Mouse (Mus musculus): ENCODE results near the gene Ugt2b34.
"Not testable (repeated sequence)": the region's sequence is repeated elsewhere in the genome, so short reads cannot be mapped to it uniquely, and the experiment has no call there.

Ugt2b34 gene

DNA sequence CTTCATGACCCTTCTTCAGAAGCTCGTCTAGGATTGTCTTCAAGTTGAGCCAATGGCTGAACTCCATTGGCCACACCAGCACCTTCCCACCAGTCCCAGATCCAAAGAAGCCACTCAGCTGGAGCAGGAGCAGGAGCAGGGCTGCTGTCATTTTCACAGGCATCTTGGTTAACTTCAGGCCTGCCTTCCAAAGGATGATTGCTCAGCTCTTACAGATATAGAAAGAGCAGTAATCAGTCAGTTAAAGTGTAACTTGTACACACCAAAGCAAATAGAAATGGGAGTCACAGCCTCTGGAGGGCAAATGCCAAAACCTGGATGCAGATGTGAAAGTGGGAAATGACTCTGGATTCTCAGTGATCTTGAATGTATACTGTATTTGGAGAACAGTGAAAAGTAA lies at the start of gene Ugt2b34:
Gene Ugt2b34, minus strand, starts transcription at position 180 of the 400 bp plus-strand sequence.
- DNase-seq (ENCODE audit: low read depth, low spot score), result no peak

DNA sequence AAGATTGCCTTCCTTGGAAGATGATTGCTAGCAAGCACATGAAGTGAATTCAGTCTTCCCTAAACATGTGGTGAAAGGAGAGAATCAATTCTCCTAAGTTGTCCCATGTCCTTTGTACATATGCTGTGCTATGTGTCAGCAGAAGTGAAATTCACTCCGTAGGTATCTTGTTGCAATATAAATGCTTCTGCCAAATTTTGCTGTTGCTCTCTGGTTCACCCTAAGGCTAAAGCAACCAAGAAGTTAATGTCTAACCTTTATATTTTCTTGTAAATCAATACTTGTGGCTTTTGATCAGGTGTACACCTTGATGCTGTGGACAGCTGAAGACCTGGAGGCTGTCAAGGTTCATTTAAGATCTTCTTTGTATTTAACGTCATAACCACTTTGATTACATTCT lies 35.4 kb upstream of the Ugt2b34 start:
- no peak for DNase-seq (ENCODE audit: low read depth, low spot score)

DNA sequence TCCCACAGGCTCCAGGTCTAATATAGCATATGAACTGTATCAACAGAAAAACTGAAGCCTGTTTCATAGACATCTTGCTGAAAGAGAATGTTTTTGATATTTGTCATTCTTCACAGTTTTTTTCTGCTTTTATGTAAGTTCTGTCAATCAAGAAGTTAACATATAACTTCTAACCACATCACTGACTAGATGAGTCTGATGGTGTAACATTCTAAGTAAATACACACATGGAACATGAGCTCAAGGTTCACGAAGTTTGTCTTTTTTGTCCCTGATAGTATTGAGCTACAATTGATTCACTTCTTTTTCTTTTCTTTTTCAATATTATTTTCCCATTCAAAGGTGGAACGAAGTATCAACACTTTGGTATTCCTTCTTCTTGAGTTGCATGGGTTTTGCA lies 19.7 kb upstream of the Ugt2b34 start, which contains the start of gene Ugt2b1:
Gene Ugt2b1, minus strand, starts transcription at position 105 of the 400 bp plus-strand sequence.
- no peak for DNase-seq (ENCODE audit: low read depth, low spot score)

DNA sequence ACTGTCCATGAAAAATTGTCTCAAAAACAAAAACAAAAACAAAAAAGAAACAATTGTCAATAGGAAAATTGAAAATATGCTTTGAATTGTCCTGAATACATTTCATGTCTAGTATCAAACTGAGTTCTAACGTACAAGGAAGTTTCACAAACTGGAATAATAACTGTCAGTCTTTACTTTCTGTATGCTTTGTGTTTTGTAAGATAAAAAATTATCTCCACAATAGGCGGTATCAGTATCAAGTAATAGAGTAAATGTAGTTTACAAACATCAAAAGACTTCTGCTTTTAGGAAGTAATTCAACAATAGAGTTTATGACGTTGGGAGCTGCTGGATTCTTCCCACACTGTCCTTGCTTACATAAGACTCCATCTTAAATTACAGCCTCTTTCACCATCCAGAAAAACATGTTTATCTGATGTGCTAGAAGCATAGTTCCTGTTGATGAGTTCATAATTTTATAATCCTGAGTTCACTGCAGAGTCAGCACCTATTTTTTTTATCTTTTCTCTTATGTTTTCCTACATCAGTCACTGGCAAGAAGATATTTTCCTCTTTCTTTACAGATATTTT lies 14.0 kb upstream of the Ugt2b34 start:
- DNase-seq (ENCODE audit: low read depth, low spot score), result no peak

DNA sequence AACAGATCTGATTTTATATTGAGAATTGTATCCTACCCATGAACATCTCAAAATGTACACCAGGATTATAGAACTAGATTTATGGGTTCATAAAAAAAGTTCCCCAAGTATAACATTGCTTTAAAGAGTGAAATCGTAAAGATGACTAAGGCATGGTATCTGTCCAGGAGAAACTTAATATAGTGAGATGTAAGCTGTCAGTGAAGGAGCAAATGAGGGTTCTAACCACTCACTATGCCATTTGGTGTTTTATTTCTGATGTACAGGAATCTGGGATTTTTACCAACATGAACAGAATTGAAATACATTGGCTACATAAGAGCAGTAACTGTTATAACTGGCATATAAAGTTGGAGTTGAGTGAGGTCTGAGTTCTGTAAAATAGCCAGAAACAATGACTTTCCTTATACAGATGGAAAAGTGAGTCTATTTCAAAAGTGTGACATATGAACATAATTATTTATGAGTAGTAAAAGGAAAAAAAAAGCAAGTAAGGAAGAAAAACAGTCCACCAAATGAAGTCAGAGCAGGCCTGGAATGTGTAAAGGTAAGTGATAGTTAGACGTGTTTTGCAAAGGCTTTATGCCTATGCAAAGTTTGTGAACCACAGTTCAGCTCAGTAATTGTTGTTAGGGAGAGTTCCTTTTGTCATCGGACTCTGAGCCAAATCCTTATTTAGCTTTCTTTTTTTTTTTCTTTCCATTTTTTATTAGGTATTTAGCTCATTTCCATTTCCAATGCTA lies 4.8 kb upstream of the Ugt2b34 start:
- DNase-seq (ENCODE audit: low read depth, low spot score), result peak; percentile 19

DNA sequence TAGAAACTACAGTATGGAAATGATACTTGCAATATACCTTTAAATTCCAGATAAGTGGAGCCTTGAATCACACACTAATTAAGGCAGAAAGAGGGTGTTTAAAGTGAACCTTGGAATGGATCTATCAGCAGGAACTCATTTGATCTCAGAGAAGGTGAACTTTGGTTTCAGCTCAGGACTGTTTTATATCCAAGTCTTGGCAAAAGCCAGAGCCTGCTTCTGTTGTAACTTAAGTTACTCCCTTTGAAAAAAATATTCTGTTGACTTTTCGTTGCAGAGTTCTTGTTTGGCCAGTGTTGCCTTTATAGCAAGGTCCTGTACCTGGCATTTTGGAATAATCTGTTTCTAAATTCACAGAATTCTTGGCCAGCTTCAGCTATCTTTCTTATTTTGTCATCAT lies 4.0 kb upstream of the Ugt2b34 start:
- DNase-seq (ENCODE audit: low read depth, low spot score), result no peak

DNA sequence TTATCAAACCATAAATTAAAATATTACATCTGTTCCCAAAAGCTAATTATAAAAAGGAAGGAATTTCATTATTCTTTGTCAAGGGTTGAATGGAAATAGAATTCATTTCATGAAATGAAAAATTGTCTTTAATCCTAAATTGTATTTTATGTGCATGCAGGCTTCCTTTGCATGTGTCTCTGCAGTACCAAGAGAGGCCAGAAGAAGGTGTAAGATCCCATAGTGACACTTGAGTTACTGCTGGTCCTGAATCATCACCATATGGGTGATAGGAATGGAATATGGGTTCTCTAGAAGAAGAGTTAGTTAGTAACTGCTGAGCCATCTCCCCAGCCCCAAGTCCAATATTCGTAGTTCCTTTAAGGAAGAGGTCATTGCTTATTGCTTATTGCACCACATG lies 16.8 kb downstream of the Ugt2b34 start:
- no peak for DNase-seq (ENCODE audit: low read depth, low spot score)

DNA sequence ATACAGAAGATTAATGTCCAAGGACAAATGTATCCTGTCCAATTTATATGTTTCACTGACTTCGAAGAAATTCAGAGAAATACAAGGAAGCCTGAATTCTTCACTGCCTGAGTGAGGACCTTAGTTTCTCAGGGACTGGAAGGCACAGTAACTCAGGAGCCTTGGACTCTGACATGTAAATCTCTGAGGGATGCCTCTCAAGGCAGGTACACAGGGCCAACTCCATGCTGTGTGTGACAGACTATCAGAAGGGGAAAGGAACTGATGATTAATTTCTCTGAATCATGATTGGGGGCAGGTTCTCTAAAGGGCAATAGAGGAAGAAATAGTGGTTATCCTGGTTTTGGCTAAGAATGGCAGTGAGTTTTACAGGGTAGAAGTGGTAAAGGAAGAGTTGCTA lies 18.3 kb downstream of the Ugt2b34 start:
- no peak for DNase-seq (ENCODE audit: low read depth, low spot score)

DNA sequence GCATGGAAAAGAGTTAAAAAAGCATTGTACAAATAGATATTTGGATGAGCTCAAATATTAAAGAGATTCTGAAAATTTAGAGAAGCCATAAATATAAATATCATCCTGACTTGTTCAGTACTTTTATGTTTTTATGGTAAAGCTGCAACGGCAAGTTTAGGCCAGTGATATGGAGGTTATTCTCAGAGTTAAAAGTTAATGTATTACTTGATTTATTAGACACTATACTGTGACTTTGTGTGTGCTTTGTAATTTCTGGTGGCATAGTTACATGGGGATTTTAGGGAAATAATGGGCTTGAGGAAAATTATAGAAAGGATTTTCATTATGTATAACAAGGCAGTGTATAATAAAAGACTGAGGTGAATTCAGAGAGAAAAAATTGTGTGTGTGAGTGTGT lies 19.7 kb downstream of the Ugt2b34 start:
- no peak for DNase-seq (ENCODE audit: low read depth, low spot score)

DNA sequence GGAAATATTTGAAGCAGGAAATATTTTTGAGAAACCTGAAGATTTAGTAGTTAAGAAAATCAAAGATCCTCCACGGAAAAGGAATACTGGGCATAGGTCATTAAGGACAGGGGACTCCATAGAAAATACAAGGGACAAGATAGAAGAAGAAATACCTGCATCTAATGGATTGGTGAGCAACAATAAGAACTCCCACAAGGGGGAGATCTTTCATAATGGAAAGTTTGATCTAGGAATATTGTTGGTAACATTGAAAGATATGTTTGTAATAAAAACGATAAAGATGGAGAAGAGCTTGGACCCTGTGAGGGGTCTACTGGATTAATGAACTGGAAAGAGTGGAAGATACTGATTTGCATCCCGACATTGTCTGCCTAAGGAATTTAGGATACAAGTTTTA lies 20.1 kb downstream of the Ugt2b34 start:
- no peak for DNase-seq (ENCODE audit: low read depth, low spot score)

DNA sequence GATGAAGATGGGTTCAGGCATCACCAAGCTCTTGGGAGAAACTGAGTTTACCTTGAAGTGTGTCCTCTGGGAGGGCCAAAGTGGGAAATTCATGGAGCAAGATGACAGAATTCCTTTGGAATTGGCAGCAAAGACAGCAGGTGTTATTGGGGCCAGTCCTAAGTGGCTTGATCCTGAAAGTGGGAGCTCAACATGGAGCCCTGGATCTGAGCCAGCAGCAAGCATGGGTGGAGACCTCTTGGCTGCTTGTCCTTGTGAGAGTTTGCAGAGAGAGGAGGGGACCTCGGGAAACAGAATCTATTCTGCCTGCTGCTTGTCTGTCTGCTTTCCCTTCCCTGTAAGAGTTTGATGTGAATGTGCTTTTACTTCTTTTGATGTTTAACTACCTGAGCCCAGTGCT lies 34.9 kb downstream of the Ugt2b34 start:
- no peak for DNase-seq (ENCODE audit: low read depth, low spot score)

DNA sequence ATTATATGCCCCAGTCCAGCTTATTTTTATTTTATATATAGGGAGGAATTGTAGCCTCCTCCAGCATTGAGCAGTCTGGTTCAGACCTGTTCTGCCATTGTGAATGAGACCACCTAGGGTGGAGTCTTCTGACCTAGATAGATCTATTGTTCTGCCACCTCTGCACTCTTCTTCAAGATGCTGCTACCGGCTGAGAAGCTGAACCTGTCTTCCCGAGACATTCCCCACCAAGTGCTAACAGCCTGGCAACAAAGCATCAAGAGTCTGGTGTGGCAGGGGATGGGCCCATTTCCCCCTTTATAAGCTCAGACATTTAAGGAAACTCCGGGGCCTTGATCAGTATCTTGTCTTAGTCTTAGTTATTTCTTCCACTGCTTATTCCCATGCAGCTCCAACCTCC lies 48.4 kb downstream of the Ugt2b34 start:
- DNase-seq (ENCODE audit: low read depth, low spot score), result no peak

DNA sequence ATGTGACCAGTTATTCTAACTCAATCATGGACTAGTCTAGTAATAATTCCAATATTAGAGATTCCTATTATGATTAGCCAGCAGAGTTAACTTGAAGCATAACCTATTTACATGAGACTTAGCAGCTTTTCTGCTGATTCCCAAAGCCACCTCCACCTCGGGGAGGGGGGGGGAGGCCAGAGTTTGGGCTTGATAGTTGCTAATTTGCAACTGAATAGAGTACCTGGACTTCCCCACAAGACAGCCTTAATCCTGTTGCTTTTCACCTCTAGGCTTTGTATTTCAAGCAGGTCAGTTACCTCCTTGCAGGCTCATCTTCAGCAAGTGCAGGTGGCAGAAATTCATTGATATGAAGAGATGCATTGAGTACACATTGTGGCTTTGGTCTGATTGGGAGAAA lies 49.1 kb downstream of the Ugt2b34 start:
- DNase-seq (ENCODE audit: low read depth, low spot score), result no peak

DNA sequence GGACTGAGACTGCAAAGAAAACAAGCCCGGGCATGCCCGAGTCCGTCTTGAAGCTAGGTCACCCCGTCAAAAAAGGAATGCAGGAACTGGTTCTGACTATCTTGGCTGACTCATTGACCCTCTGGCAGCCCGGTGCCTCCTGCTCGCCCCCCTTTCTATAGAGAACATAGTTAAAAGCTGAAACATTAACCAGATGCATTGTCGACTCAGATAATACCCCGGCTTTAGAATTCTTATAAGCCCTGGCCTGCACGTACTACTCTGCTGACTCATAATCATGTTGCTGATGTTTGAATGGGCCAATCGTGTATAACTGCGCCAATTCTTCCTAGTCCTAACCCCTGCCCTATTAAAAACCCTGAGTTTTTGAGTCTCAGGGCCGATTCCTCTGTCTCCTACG lies 50.2 kb downstream of the Ugt2b34 start:
- not testable (repeated sequence) for DNase-seq (ENCODE audit: low read depth, low spot score)

DNA sequence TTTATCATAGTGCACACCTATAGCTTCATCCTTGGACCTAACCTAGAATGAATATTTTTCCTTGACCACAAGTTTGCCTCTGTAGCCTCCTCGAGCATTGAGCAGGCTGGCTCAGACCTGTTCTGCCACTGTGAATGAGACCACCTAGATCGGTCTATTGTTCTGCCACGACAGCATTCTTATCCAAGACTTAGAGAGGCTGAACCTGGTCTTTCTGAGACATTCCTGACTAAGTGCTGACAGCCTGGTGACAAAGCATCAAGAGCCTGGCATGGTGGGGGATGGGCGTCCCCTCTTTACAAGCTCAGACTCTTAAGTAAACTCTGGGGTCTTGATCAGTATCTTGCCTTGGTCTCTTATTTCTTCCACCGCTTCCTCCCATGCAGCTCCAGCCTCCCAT lies 55.1 kb downstream of the Ugt2b34 start:
- DNase-seq (ENCODE audit: low read depth, low spot score), result no peak

DNA sequence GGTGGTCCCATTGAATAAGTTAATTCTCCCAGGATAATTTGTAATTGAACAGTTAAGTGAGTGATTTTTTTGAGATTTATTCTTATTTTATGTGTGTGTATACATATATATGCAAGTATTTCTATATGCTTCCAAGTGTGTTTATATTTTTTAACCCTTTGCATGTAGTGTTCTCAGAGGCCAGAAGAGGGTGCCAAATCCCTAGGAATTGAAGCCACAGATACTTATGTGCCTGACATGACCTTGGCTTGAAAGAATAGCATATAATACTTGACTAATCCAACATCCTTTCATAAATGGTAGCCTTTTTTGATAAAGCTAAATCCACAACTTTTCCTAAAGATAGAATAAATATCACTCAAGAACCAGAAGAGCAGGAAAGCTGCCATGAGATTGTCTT lies 56.6 kb downstream of the Ugt2b34 start:
- DNase-seq (ENCODE audit: low read depth, low spot score), result no peak

DNA sequence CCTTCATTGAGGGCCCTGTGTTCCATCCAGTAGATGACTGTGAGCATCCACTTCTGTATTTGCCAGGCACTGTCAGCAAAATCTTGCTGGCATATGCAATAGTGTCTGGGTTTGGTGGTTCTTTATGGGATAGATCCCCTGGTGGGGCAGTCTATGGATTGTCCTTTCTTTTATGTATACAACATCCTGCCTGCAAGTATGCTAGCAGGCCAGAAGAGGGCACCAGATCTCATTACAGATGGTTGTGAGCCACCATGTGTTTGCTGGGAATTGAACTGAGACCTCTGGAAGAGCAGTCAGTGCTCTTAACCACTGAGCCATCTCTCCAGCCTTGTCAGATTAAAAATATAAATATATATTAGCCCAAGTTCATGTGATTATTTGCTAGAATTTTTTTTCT lies 65.5 kb downstream of the Ugt2b34 start:
- not testable (repeated sequence) for DNase-seq (ENCODE audit: low read depth, low spot score)

DNA sequence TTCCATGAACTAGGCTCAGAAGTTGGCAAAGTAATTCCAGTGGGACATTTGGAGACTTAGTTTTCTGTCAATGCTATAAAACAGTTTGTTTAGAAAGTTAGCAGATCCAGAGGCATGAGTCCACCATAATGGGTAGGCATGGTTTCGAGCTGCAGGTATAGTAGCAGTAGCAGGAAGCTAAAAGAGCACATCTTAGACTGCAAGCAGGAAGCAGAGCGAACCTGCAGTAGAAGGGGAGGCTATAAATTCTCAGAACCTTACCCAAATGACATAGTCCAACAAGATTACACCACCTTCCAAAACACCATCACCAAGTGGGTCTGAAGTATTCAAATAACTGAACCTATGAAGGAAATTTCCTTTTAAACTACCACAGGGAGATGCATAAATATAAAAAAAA lies 66.5 kb downstream of the Ugt2b34 start:
- no peak for DNase-seq (ENCODE audit: low read depth, low spot score)

Measured in telencephalon, adult 2 months (tissue).